Mouse (Mus musculus): ENCODE measurements at regions not wholly inside any gene's neighbourhood (a gene's known extent, or its start where the extent isn't known, plus 50 kb on each side); places are given as distances from the start of the nearest gene placed in this dataset.
A peak's percentile ranks its signal among the peaks of the same experiment; 100 is the strongest.

DNA sequence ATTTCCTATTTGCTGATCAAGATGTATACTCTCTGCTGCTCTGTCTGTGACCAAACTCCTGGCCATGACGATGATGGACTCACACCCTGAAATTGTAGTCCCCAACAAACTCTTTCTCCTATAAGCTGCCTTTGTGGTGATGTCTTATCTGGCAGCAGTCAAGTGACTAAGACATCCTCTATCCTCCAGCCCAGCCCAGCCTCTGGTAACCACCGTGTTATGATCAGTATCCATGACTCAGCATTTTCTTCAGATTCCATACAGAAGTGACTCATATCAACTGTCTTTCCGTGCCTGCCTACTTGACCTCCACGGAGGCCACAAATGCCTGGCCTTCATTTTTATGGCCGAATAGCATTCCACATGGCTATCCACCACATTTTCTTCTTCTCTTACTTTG is 124.5 kb upstream of the Sox2 start:
- no peak for DNase-seq (ENCODE audit: low spot score in 2 of 2)

- DNase-seq (ENCODE audit: low spot score in 2 of 2), result no peak
Observed at GRCm38 (mm10) chr3:34522054-34522684, 128.0 kb upstream of the Sox2 start.

DNA sequence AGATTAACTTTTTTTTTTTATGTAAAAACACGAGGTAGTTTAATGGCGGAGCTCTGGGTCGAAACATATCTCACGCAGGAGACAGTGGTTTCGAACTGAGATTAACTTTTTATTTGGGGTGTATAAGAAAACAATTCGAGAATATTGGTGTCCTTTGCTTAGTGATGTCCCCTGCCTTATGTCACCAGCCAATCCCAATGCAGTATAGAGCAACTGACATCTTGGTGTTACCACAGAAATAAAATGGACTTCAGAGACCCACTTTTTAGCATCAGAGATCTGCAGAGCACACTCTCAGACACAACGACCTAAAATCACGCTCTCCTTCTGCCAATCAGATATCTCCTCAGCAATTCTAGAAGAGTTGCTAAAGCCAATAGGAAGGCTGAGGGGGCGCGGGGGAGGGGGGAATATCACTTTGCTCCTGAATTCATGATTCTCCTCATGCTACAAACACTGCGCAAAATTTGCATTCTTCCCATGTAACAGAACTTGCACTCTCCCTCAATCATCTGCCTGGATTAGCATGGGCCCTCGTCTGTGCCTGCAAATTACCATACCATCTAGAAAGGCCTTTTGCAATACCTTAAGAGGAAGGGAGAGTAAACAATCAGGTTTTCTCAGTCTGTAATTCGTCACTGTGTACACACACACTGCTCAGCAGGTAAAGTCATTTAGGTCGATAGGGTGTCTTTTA is 128.7 kb upstream of the Sox2 start:
- DNase-seq (ENCODE audit: low spot score in 2 of 2), result no peak

DNA sequence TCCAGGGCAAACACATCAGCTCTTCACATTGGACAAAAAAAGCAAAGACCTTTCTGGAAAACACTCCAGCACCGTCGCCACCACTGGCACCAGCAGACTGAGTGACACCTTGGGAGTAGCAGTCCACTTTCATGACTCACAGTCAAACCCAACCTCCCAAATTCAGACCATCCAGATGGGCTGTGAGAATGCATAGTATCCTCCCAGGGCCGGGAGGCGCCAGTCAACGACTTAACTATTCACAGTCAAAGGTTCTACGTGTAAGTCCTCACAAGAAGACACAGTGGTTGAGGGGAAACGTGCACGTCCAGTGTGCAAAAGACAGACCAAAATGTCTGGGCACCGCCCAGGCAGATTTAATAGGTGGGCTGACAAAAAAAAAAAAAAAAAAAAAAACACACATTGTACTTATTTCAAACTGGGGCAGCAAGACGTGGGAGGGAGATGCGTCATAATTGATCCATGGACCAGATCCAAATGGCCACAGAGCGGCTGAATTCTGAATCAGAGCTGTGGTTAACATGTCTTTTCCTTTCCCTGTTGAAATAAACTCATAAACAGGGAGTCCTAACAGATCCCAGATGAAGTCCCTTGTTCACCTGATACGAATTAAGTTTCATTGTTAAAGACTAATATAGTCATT is 137.6 kb upstream of the Sox2 start:
- DNase-seq (ENCODE audit: low spot score in 2 of 2), result no peak

DNA sequence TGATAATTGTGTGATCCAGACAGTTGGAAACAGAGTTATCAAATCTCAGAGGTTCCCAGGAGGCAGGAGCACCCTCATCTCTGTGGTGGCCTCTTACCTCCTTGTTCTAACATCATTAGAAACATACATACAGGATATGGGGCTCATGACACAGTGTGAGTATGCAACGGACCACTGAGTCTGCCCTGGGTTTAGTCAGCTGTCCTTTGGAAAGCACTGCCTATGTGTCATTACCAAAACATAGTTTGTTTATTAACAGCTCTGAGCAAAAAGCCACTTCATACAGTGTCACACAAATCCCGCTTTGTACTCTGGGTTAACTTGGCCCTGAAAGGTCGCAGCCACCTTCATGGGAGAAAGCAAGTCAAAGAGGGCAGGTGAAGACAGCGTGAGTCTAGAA is 139.5 kb upstream of the Sox2 start:
- no peak for DNase-seq (ENCODE audit: low spot score in 2 of 2)

GRCm38 (mm10) chr3:34509160-34509559 is 141.0 kb upstream of the Sox2 start:
- DNase-seq (ENCODE audit: low spot score in 2 of 2), result peak in 1 of 2 experiments; percentile 42

DNA sequence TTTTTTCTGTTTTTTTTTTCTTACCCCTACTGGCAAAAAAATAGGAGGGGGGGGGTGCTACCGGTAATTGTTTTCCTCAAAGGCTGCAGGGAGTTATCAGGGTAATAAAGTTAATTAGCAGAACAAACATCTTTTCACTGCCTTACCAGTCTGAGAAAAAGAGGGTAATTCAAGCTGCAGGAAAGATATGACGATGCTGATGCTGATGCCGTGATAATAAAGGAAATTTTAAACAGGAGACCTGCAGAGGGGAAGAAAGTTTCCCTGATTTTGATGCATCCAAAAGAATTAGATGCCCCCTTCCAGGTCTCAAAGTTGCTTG is 145.7 kb upstream of the Sox2 start:
- no peak for DNase-seq (ENCODE audit: low spot score in 2 of 2)

DNA sequence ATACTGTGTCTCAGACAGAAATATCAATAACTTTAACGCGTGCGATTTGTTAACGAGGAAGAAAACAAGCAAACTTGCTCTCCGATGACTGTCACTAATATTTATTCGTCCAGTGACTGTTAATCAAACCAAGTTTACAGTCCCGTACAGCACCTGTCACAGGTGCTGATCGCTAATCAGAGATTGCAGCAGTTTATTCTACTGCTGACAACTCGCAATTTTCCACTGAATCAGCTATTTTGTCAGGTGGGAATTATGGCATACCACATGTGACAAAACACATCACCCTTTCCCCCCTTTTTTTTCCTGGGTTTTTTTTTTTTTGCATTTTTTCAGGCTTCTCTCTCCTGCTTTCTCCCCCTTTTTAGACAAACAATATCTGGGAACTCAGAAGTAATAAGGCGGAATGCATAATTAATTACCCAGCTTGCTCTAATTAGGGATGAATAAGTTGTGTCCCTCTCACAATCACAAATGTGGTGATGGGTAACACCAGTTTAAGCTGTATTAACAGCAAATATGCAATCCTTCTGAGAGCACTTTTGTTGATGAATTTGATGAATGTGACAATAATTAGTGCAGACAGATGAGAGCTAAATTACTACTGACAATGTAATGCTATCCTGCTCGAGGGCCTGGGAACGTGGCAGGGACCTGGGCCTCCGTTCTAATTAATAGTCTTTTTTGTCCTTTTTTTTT is 146.2 kb upstream of the Sox2 start:
- DNase-seq (ENCODE audit: low spot score in 2 of 2), result no peak

- no peak for DNase-seq (ENCODE audit: low spot score in 2 of 2)
Observed at GRCm38 (mm10) chr3:34496839-34497238, 153.4 kb upstream of the Sox2 start.

GRCm38 (mm10) chr3:34495615-34496014 is 154.6 kb upstream of the Sox2 start:
- peak; percentile 30 to 54 for DNase-seq (ENCODE audit: low spot score in 2 of 2)

DNA sequence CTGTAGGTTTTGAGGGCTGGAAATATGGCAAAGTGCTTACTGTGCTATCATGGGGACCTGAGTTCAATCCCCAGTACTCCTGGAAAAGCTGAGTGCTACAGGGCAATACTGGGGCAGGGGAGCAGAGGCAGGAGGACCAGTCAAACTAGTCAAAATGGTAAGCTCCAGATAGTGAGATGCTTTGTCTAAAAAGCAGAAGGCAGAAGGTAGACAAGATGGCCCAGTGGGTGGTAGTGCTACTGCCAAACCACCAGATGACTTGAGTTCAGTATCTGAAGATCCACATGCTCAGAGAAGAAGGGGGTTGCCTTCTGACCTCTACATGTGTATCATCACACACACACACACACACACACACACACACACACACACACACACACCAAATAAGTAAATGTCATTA is 156.3 kb upstream of the Sox2 start:
- no peak for DNase-seq (ENCODE audit: low spot score in 2 of 2)

DNA sequence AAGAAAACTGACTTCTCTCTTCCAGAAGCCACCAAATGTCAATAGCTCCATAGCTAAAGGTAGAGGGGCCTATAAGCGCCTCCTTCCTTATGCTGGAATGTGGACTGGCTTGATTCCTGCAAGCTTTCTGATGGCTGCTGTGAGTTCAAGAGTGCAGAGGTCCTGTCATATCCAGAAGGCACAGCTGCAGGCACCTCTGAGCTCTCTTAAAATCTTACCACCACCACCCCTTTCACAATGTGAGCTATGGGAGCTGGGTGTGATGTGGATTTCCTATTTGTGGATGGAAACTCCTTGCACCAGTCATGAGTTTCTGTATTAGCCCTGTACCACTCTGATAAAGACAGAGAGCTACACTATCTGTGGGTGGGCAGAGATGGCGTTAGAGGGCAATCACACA is 161.2 kb upstream of the Sox2 start:
- no peak for DNase-seq (ENCODE audit: low spot score in 2 of 2)

DNA sequence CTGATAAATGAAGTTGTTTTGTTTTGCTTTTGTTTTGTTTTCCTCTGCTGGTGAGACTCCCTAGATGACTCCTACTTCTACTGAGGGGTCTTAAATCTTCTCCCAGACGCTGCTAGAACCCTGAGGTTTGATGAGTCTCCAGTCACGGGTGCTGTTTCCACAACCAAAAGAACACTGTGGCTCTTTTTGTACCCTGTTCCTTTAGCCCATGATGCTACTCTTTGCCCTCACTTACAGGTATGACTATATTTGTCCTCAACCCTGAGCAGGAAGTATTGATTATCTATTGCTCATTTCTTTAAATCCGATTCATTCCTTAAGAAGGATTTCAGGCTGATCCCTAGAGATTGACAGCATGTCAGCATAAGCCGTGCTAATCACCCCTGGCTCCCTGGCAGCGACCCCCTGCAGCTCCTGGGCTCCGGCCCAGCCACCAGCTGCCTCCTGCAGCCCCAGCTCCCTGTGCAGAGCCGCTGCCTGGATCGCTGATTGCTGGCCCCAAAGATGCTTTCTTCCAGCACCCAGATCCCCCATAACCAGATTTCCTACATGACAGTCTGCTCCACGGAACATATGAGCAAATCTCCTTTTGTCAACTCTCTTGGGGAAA is 163.7 kb upstream of the Sox2 start:
- DNase-seq (ENCODE audit: low spot score in 2 of 2), result no peak

DNA sequence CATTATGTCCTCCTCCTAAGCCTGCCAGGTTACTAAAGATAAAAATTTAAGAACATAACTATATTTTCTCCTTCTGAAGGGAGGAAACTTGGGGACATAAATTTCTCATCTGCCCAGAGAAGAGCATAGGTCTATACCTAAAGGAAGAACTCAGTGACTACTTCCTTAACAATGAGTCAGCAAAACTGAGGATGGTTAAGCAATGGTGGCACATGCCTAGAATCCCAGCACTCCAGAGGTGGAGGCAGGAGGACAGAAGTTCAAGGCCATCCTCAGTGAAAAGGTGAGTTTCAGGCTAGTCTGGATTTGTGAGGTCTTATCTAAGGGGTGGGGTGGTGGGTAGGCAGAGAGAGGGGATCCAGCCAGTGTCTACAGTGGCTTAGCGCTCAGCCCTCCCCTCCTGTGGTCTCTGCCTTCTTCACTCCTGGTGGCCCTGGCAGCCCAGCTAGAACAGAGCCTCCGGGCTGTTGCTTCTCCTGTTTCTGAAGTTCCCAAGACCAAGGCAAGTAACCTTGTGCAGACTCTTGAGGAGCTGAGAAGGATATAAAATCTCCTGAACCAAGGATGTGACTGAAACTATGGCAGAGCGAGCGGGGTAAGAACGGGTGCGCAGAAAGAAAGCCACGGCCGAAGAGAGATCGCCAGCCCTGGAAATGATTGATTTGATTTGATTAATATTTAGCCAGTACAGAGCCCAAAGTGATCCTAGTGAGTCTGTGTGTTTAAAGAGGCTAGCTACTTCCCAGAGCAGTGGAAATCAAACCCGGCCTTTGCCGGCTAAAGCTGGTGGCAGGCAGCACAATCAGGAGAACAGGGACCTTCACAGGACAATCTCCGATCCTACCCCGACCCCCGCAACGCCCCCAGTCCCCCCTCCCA is 164.6 kb upstream of the Sox2 start:
- no peak for DNase-seq (ENCODE audit: low spot score in 2 of 2)

- DNase-seq (ENCODE audit: low spot score in 2 of 2), result no peak
Observed at GRCm38 (mm10) chr3:34483934-34484333, 166.3 kb upstream of the Sox2 start.

DNA sequence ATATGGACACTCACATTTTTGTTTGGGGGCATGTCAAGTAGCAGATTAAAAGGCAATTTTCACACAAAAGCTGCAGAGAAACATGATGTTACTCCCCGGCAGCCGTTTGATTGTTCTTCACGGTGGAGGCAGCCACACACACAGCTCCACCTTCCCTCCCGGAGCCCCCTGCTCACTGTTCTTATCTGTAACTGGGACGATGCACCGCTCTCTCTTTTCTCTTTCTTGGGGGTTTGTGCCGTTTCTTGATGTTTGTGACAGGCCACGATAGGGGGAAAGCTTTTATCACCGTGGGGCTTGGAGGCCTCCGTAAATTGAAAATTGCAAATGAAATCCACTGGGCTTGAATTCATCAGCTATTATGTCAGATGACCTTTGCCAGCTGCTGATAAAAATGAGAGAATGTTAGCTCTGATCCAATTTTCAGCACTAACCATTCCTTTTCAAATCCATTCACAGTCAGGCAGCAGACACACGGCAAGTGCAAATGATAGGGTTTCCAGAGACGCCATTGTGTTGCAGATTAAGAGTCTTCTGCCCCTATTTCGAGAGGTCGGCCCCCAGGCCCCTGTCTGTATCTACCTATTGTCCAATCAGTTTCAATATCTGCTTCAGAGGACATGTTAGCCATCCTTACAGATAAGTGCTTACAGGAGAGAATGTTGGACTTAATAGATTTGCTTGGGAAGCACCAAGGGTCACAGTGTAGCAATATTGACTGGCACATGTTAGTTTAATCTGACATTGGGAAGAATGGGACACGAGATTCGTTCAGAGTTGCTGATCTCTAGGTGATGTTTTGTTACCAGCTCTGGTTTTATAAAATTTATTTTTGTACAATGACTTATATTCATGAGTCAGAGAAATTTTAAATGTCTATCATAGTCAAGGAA is 168.1 kb upstream of the Sox2 start:
- no peak for DNase-seq (ENCODE audit: low spot score in 2 of 2)

GRCm38 (mm10) chr3:34481314-34481713 is 168.9 kb upstream of the Sox2 start:
- DNase-seq (ENCODE audit: low spot score in 2 of 2), result no peak

GRCm38 (mm10) chr3:34474126-34474525 is 176.1 kb upstream of the Sox2 start:
- DNase-seq (ENCODE audit: low spot score in 2 of 2), result no peak

DNA sequence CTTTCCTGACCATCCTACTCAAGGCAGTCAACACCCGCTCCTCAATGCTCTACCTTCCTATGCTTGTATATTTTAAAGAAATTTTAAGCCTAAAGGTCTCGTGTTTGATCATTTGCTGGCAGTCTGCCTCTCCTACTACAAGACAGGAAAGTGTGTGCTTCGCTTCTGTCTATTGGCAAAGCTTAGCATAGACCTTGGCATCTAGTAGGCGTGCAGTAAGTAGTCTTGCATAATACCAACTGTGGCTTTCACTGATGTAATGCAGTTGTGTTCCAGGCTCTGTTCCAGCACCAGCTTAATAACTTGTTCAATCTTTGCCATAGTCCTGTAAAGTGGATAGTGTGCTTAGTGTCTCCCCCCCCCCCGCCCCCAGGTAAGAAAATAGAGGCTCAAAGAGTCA is 179.5 kb upstream of the Sox2 start:
- peak in 1 of 2 experiments; percentile 17 for DNase-seq (ENCODE audit: low spot score in 2 of 2)

DNA sequence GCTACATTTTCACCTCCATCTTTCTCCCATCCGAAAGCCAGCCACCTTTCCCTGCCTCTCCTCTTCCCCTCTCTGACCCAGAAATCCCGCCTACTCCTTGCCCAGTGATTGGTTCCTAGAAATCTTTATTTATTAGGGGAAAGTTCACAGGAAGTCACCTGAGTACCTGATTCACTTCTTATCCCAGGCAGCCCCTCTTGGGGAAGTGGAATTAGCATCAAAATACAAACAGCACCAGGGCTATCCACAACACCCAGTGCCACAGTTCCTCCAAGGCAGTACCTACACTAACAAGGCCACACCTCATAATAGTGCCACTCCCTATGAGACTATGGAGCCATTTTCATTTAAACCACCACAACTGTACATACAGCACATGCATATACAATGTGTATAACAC is 180.3 kb upstream of the Sox2 start:
- no peak for DNase-seq (ENCODE audit: low spot score in 2 of 2)
